Mouse (Mus musculus) neural tube, embryonic 12.5 days (tissue): Measurements from ENCODE around the gene Gapt. TPM values are rescaled to one million over a fixed set of nuclear protein-coding genes. Genes with fewer than 3 reads are reported as not detected.
"Not testable (repeated sequence)": the region's sequence is repeated elsewhere in the genome, so short reads cannot be mapped to it uniquely, and the experiment has no call there.

Source experiments
- ATAC-seq: fragments of 200-750 bp; cut with Nextera tagmentation; 2 replicates; pipeline ENCODE4 v1.8.0; 2017; ENCODE audit warnings: low read depth, mild to moderate bottlenecking, moderate TSS enrichment, moderate library complexity; ENCODE audit not compliant: low FRiP score
- H3K27ac ChIP-seq: fragments of 300-500 bp; sonication (generic); 2 replicates; pipeline ENCODE4 v1.5.1; 2016
- H3K27me3 ChIP-seq: fragments of 300-500 bp; sonication (generic); replicated peaks from 2 replicates; pipeline ENCODE4 v1.6.1; 2016; ENCODE audit warnings: mild to moderate bottlenecking
- H3K36me3 ChIP-seq: fragments of 300-500 bp; sonication (generic); 2 replicates; pipeline ENCODE4 v1.6.1; 2016; ENCODE audit warnings: mild to moderate bottlenecking
- H3K4me1 ChIP-seq: fragments of 300-500 bp; sonication (generic); 2 replicates; pipeline ENCODE4 v1.6.1; 2016
- H3K4me2 ChIP-seq: fragments of 300-500 bp; sonication (generic); replicated peaks from 2 replicates; pipeline ENCODE4 v1.6.1; 2016; ENCODE audit warnings: mild to moderate bottlenecking
- H3K4me3 ChIP-seq: fragments of 300-500 bp; sonication (generic); 2 replicates; pipeline ENCODE4 v1.5.1; 2016
- H3K9ac ChIP-seq: fragments of 300-500 bp; sonication (generic); 2 replicates; pipeline ENCODE4 v1.6.1; 2016; ENCODE audit warnings: mild to moderate bottlenecking
- H3K9me3 ChIP-seq: fragments of 300-500 bp; sonication (generic); 2 replicates; pipeline ENCODE4 v1.6.1; 2016; ENCODE audit warnings: mild to moderate bottlenecking
- WGBS: fragments of 180-500 bp; shearing (Covaris S2); methylation state at CpG from one replicate; pipeline ENCODE4 v1.1.7; 2016; 5-methylcytosine and 5-hydroxymethylcytosine counted together
- polyA plus RNA-seq: library from polyadenylated mRNA; unstranded; fragments of >200 nt; fragmentation: Nextera tagmentation; extraction: Ambion mirVana; gene quantifications from 2 replicates; pipeline ENCODE4 v1.2.1, GENCODE M21; 2016

Gapt gene
- 0.15 TPM in 1 of 2 replicates, not detected in the other for polyA plus RNA-seq

DNA sequence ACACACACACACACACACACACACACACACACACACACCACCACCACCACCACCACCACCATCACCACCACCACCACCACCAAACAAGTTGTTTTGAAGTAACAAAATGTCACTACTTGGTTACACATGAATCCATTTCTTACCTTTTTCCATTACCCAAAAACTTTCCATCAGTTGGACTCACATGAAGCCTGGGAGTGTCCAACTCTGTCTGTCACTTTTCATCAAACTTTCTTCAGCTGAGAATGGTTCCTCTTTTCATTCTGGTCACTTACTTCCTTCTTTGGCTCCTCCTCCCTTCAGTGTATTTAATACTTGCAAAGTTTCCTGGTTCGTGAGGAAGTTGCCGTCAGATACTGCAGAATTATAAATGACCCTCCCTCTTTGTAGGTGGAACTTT lies at the start of gene Gapt:
Gapt (minus strand) TSS at position 259 of the 400 bp plus-strand sequence.
- no peak within 1 kb of the TSS for H3K27ac ChIP-seq
- H3K4me1 ChIP-seq = no peaks in the 10 kb centered on the region
- H3K9me3 ChIP-seq = no peaks in the 10 kb centered on the region
- no peaks in the 10 kb centered on the region for H3K36me3 ChIP-seq
- no peaks in the 10 kb centered on the region for H3K27me3 ChIP-seq
- no peak within 1 kb of the TSS for H3K4me3 ChIP-seq
- WGBS = 95% methylated on average over 2 of the region's 2 CpGs
- H3K9ac ChIP-seq = no peak within 1 kb of the TSS
- no peak for ATAC-seq
- no peak within 1 kb of the TSS for H3K4me2 ChIP-seq

DNA sequence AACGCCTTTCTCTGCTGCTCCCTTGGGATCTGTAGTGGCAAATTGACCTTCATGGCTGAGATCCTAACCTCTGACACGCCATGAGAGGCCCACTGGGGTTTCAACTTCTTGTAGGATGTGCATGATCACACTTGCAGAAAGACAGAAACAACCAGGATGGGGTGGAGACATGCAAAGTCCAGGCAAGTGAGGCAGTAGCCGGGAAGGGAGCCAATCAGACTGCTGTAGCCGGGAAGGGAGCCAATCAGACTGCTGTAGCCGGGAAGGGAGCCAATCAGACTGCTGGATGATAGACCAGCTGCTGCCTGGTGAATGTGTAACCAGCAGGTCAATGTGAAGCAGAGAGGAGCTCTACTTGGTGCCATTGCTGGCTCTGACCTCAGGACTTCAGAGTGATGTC lies 49.2 kb upstream of the Gapt start:
- no peaks in the 10 kb centered on the region for H3K27me3 ChIP-seq
- WGBS = 80% methylated on average over 5 of the region's 5 CpGs
- H3K9ac ChIP-seq = no peak overlapping the region
- no peak overlapping the region for H3K4me3 ChIP-seq
- no peaks in the 10 kb centered on the region for H3K4me1 ChIP-seq
- H3K36me3 ChIP-seq = peaks cover 2% of the 10 kb centered on the region; the same call in 1 of the 2 replicates
- peak; percentile 50; the same call in 1 of the 2 replicates for ATAC-seq
- no peaks in the 10 kb centered on the region for H3K9me3 ChIP-seq
- H3K4me2 ChIP-seq = no peak overlapping the region
- no peak overlapping the region for H3K27ac ChIP-seq

DNA sequence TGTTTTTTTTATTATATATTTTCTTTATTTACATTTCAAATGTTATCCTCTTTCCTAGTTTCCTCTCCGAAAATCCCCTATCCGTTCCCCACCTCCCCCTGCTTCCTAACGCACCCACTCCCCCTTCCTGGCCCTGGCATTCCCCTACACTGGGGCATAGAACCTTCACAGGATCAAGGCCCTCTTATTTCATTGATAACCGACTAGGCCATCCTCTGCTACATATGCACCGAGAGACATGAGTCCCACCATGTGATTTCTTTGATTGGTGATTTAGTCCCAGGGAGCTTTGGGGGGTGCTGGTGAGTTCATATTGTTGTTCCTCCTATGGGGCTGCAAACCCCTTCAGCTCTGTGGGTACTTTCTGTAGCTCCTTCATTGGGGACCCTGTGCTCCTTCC lies 47.7 kb upstream of the Gapt start:
- H3K9ac ChIP-seq, ATAC-seq, H3K27me3 ChIP-seq, H3K27ac ChIP-seq, H3K4me1 ChIP-seq, H3K4me2 ChIP-seq, H3K9me3 ChIP-seq, H3K4me3 ChIP-seq: not testable (repeated sequence)
- WGBS = 87% methylated on average over 5 of the region's 5 CpGs
- H3K36me3 ChIP-seq = peaks cover 14% of the 10 kb centered on the region

- Histone ChIP-seq H3K4me3 (no peak overlapping the region), H3K27me3 (no peaks in the 10 kb centered on the region), H3K27ac (no peak overlapping the region), H3K9ac (no peak overlapping the region), H3K4me1 (no peaks in the 10 kb centered on the region), H3K36me3 (peaks cover 20% of the 10 kb centered on the region), H3K4me2 (no peak overlapping the region), H3K9me3 (no peaks in the 10 kb centered on the region)
- no peak for ATAC-seq
- WGBS = 83% methylated on average over 8 of the region's 8 CpGs
Observed at GRCm38 (mm10) chr13:110404059-110404458, 47.1 kb upstream of the Gapt start.

DNA sequence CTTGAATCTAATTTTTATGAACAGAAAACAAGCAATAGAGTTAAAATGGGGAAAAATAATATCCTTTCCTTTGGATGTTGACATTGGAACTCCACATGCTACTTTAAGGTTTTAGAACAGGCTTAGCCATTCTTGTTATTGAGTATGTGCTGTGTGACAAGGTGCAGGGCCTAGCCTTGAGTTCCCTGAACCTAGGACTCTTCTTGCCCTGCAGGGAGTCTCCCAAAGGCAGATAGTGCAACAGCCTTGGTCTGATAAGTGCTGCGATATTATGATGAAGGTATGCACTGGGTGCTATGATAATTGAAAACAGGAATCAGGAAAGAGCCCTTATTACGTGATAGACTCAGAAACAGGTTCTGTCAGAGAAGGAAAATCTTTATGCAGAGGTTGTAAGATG lies 44.9 kb upstream of the Gapt start:
- Histone ChIP-seq H3K4me1 (no peaks in the 10 kb centered on the region), H3K27me3 (no peaks in the 10 kb centered on the region), H3K36me3 (peaks cover 35% of the 10 kb centered on the region), H3K9ac (no peak overlapping the region), H3K4me3 (no peak overlapping the region), H3K4me2 (no peak overlapping the region), H3K27ac (no peak overlapping the region), H3K9me3 (no peaks in the 10 kb centered on the region)
- WGBS = 92% methylated on average over 2 of the region's 2 CpGs
- no peak for ATAC-seq

DNA sequence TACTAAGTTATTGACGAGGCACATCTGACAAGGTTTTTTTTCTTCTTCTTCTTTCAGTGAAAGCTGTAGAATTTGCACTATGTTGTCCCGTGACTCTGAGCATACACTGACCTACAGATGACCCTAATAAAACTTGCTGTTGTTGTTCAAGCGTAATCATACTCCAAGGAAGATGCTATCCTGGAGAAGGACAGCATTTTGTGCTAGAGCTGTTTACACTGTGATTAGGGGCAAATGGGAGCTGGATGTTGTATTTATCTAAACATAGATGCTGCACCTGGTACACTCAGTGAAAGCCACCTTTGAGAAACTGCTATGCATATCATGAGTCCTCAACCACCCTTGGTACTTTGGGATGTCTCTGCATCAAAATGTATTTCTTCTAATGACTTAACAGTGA lies 44.4 kb upstream of the Gapt start:
- H3K4me2 ChIP-seq = no peak overlapping the region
- WGBS = 69% methylated on average over 3 of the region's 3 CpGs
- no peak for ATAC-seq

DNA sequence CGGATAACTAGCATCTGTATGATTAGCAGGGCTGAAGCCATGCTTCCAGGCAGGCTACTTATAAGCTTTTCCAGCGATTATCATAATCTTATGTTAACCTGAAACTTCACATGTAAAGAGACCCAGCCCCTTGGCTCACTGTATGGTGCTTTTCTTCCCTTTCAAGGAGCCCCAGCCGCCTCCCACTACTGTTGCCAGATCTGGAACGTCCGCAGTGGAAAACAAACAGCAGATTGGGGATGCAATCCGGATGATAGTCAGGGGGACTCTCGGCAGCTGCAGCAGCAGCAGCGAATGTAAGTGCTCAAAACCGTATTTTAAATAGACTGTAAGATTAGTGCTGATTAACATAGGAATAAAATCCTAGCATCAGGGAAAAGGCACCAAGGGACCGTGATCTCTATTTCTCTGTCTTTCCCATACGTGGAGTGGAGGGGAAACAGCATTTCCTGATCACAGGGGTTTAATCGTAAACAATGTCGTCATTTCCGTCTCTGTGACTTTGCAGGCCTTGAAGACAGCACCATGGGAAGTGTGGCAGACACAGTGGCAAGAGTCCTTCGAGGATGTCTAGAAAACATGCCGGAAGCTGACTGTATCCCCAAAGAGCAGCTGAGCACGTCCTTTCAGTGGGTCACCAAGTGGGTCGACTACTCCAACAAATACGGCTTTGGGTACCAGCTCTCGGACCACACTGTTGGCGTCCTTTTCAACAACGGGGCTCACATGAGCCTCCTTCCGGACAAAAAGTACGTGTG lies 41.7 kb upstream of the Gapt start:
- Histone ChIP-seq H3K27me3 (no peaks in the 10 kb centered on the region), H3K4me2 (peak overlapping the region; percentile 10), H3K9me3 (no peaks in the 10 kb centered on the region), H3K4me1 (peaks cover 3% of the 10 kb centered on the region; the same call in 1 of the 2 replicates), H3K27ac (no peak overlapping the region), H3K36me3 (peaks cover 35% of the 10 kb centered on the region), H3K4me3 (no peak overlapping the region), H3K9ac (no peak overlapping the region)
- no peak for ATAC-seq
- 78% methylated on average over 24 of the region's 24 CpGs for WGBS

More for the DNA sequence above, 44.4 kb upstream of the Gapt start:
- H3K27ac ChIP-seq = no peak overlapping the region
- H3K27me3 ChIP-seq = no peaks in the 10 kb centered on the region
- peaks cover 35% of the 10 kb centered on the region for H3K36me3 ChIP-seq
- no peaks in the 10 kb centered on the region for H3K4me1 ChIP-seq
- no peak overlapping the region for H3K9ac ChIP-seq
- no peaks in the 10 kb centered on the region for H3K9me3 ChIP-seq
- no peak overlapping the region for H3K4me3 ChIP-seq

DNA sequence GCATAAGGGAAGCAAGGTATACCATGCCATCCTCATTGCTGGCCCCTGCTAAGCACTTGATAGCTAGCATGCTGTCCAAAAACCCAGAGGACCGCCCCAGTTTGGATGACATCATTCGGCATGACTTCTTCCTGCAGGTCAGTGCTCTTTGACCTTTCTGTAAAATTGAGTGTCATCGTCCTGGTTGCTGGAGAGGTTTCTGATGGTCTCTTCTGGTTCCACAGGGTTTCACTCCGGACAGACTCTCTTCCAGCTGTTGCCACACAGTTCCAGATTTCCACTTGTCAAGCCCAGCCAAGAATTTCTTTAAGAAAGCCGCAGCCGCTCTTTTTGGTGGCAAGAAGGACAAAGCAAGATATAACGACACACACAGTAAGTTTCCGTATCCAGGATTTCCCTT lies 40.8 kb upstream of the Gapt start:
- H3K4me1 ChIP-seq = peaks cover 3% of the 10 kb centered on the region; the same call in 1 of the 2 replicates
- ATAC-seq = no peak
- no peak overlapping the region for H3K4me3 ChIP-seq
- H3K9ac ChIP-seq = no peak overlapping the region
- H3K27me3 ChIP-seq = no peaks in the 10 kb centered on the region
- H3K27ac ChIP-seq = no peak overlapping the region
- H3K9me3 ChIP-seq = no peaks in the 10 kb centered on the region
- peak overlapping the region; percentile 10; the same call in 1 of the 2 replicates for H3K4me2 ChIP-seq
- 87% methylated on average over 8 of the region's 8 CpGs for WGBS
- peaks cover 35% of the 10 kb centered on the region for H3K36me3 ChIP-seq

- Histone ChIP-seq H3K4me1 (peaks cover 3% of the 10 kb centered on the region; the same call in 1 of the 2 replicates), H3K27ac (no peak overlapping the region), H3K4me2 (peak overlapping the region; percentile 97), H3K4me3 (peak overlapping the region; percentile 69), H3K36me3 (peaks cover 33% of the 10 kb centered on the region), H3K9me3 (no peaks in the 10 kb centered on the region), H3K9ac (peak overlapping the region; percentile 89), H3K27me3 (no peaks in the 10 kb centered on the region)
- no peak for ATAC-seq
- 32% methylated on average over 21 of the region's 21 CpGs for WGBS
Observed at GRCm38 (mm10) chr13:110395916-110396685, 39.1 kb upstream of the Gapt start.

GRCm38 (mm10) chr13:110395179-110395794 lies 38.3 kb upstream of the Gapt start:
- H3K4me1 ChIP-seq = peaks cover 3% of the 10 kb centered on the region; the same call in 1 of the 2 replicates
- H3K9me3 ChIP-seq = no peaks in the 10 kb centered on the region
- H3K4me3 ChIP-seq = peak overlapping the region; percentile 69
- under 1% methylated on average over 41 of the region's 41 CpGs for WGBS
- peak overlapping the region; percentile 89 for H3K9ac ChIP-seq
- peak overlapping the region; percentile 57; the same call in 1 of the 2 replicates for H3K27ac ChIP-seq
- H3K27me3 ChIP-seq = no peaks in the 10 kb centered on the region
- H3K36me3 ChIP-seq = peaks cover 26% of the 10 kb centered on the region
- H3K4me2 ChIP-seq = peak overlapping the region; percentile 97
- peak; percentile 52 for ATAC-seq

GRCm38 (mm10) chr13:110394291-110395178 lies 37.5 kb upstream of the Gapt start, which contains the start of gene Plk2:
Gene Plk2 (plus strand): TSS chr13:110395046.
- H3K4me3 ChIP-seq = peak within 1 kb of the TSS; percentile 69
- no peaks in the 10 kb centered on the region for H3K27me3 ChIP-seq
- ATAC-seq = peak; percentile 95
- under 1% methylated on average over 71 of the region's 71 CpGs for WGBS
- peaks cover 3% of the 10 kb centered on the region; the same call in 1 of the 2 replicates for H3K4me1 ChIP-seq
- peak within 1 kb of the TSS; percentile 97 for H3K4me2 ChIP-seq
- H3K9ac ChIP-seq = peak within 1 kb of the TSS; percentile 89
- H3K27ac ChIP-seq = peak within 1 kb of the TSS; percentile 57; the same call in 1 of the 2 replicates
- peaks cover 6% of the 10 kb centered on the region; the same call in 1 of the 2 replicates for H3K9me3 ChIP-seq
- H3K36me3 ChIP-seq = peaks cover 20% of the 10 kb centered on the region
